Mouse (Mus musculus) limb, embryonic 13.5 days (tissue): Measurements from ENCODE around the gene Spata17. TPM values are rescaled to one million over a fixed set of nuclear protein-coding genes. Genes with fewer than 3 reads are reported as not detected.

ENCODE experiments used
- ATAC-seq: fragments of 200-750 bp; cut with Nextera tagmentation; 2 replicates; pipeline ENCODE4 v1.8.0; 2017; ENCODE audit warnings: low read depth, moderate number of reproducible peaks, moderate TSS enrichment; ENCODE audit not compliant: low FRiP score
- H3K27ac ChIP-seq: fragments of 300-500 bp; sonication (generic); 2 replicates; pipeline ENCODE4 v1.5.1; 2015; ENCODE audit warnings: inconsistent platforms, mild to moderate bottlenecking, moderate library complexity
- H3K27me3 ChIP-seq: fragments of 300-500 bp; sonication (generic); 2 replicates; pipeline ENCODE4 v1.6.1; 2015; ENCODE audit warnings: mild to moderate bottlenecking, inconsistent platforms
- H3K36me3 ChIP-seq: fragments of 300-500 bp; sonication (generic); 2 replicates; pipeline ENCODE4 v1.6.1; 2015; ENCODE audit warnings: inconsistent platforms, mild to moderate bottlenecking, moderate library complexity
- H3K4me1 ChIP-seq: fragments of 300-500 bp; sonication (generic); 2 replicates; pipeline ENCODE4 v1.6.1; 2015; ENCODE audit warnings: inconsistent platforms
- H3K4me2 ChIP-seq: fragments of 300-500 bp; sonication (generic); replicated peaks from 2 replicates; pipeline ENCODE4 v1.6.1; 2015; ENCODE audit warnings: inconsistent platforms, mild to moderate bottlenecking, moderate library complexity
- H3K4me3 ChIP-seq: fragments of 300-500 bp; sonication (generic); 2 replicates; pipeline ENCODE4 v1.5.1; 2015; ENCODE audit warnings: moderate library complexity, mild to moderate bottlenecking, inconsistent platforms
- H3K9ac ChIP-seq: fragments of 300-500 bp; sonication (generic); 2 replicates; pipeline ENCODE4 v1.6.1; 2015; ENCODE audit warnings: mild to moderate bottlenecking, inconsistent platforms
- H3K9me3 ChIP-seq: fragments of 300-500 bp; sonication (generic); 2 replicates; pipeline ENCODE4 v1.6.1; 2016; ENCODE audit warnings: inconsistent platforms
- WGBS: fragments of 180-500 bp; shearing (Covaris S2); methylation state at CpG from one replicate; pipeline ENCODE4 v1.1.7; 2015; 5-methylcytosine and 5-hydroxymethylcytosine counted together
- polyA plus RNA-seq: library from polyadenylated mRNA; unstranded; fragments of >200 nt; fragmentation: Nextera tagmentation; extraction: Ambion mirVana; gene quantifications from 2 replicates; pipeline ENCODE4 v1.2.1, GENCODE M21; 2015

Gene Spata17
- polyA plus RNA-seq, 1 experiment from 2014 or later = 0.52 TPM

GRCm38 (mm10) chr1:187015673-187016072 is 199.6 kb downstream of the Spata17 start:
- no peak overlapping the region for H3K4me2 ChIP-seq
- no peaks in the 10 kb centered on the region for H3K4me1 ChIP-seq
- H3K9ac ChIP-seq = no peak overlapping the region
- 66% methylated on average over 1 of the region's 1 CpGs for WGBS
- no peak for ATAC-seq
- H3K27me3 ChIP-seq = no peaks in the 10 kb centered on the region
- no peak overlapping the region for H3K4me3 ChIP-seq
- H3K27ac ChIP-seq = no peak overlapping the region
- no peaks in the 10 kb centered on the region for H3K36me3 ChIP-seq
- no peaks in the 10 kb centered on the region for H3K9me3 ChIP-seq

GRCm38 (mm10) chr1:187014141-187014540 is 201.1 kb downstream of the Spata17 start:
- H3K36me3 ChIP-seq = no peaks in the 10 kb centered on the region
- H3K27me3 ChIP-seq = no peaks in the 10 kb centered on the region
- no peak overlapping the region for H3K9ac ChIP-seq
- no peak overlapping the region for H3K4me2 ChIP-seq
- no peak overlapping the region for H3K4me3 ChIP-seq
- no peaks in the 10 kb centered on the region for H3K9me3 ChIP-seq
- no peaks in the 10 kb centered on the region for H3K4me1 ChIP-seq
- 89% methylated on average over 2 of the region's 2 CpGs for WGBS
- no peak for ATAC-seq
- H3K27ac ChIP-seq = no peak overlapping the region

- WGBS = 84% methylated on average over 4 of the region's 4 CpGs
These were observed 203.7 kb downstream of the Spata17 start for GRCm38 (mm10) chr1:187011601-187012000.

GRCm38 (mm10) chr1:187010071-187010470 is 205.2 kb downstream of the Spata17 start:
- no peak for ATAC-seq
- WGBS = 74% methylated on average over 11 of the region's 11 CpGs
- no peaks in the 10 kb centered on the region for H3K27me3 ChIP-seq

More at GRCm38 (mm10) chr1:187011601-187012000, 203.7 kb downstream of the Spata17 start:
- Histone ChIP-seq H3K9ac (no peak overlapping the region), H3K4me2 (no peak overlapping the region), H3K4me1 (no peaks in the 10 kb centered on the region), H3K36me3 (no peaks in the 10 kb centered on the region), H3K4me3 (no peak overlapping the region), H3K9me3 (no peaks in the 10 kb centered on the region), H3K27ac (no peak overlapping the region), H3K27me3 (no peaks in the 10 kb centered on the region)
- no peak for ATAC-seq

GRCm38 (mm10) chr1:187008236-187008635 is 207.0 kb downstream of the Spata17 start:
- no peaks in the 10 kb centered on the region for H3K9me3 ChIP-seq
- H3K4me2 ChIP-seq = no peak overlapping the region
- no peaks in the 10 kb centered on the region for H3K27me3 ChIP-seq
- H3K27ac ChIP-seq = no peak overlapping the region
- H3K36me3 ChIP-seq = no peaks in the 10 kb centered on the region
- no peak for ATAC-seq
- WGBS = 92% methylated on average over 7 of the region's 7 CpGs
- no peak overlapping the region for H3K4me3 ChIP-seq
- H3K4me1 ChIP-seq = no peaks in the 10 kb centered on the region
- H3K9ac ChIP-seq = no peak overlapping the region

More at GRCm38 (mm10) chr1:187010071-187010470, 205.2 kb downstream of the Spata17 start:
- Histone ChIP-seq H3K4me1 (no peaks in the 10 kb centered on the region), H3K27ac (no peak overlapping the region), H3K36me3 (no peaks in the 10 kb centered on the region), H3K9ac (no peak overlapping the region), H3K4me2 (no peak overlapping the region), H3K9me3 (no peaks in the 10 kb centered on the region), H3K4me3 (no peak overlapping the region)

GRCm38 (mm10) chr1:187006227-187006925 is 208.9 kb downstream of the Spata17 start:
- Histone ChIP-seq H3K4me1 (no peaks in the 10 kb centered on the region), H3K9me3 (no peaks in the 10 kb centered on the region), H3K27me3 (no peaks in the 10 kb centered on the region), H3K27ac (no peak overlapping the region), H3K36me3 (no peaks in the 10 kb centered on the region), H3K4me2 (no peak overlapping the region), H3K9ac (no peak overlapping the region), H3K4me3 (no peak overlapping the region)
- 88% methylated on average over 14 of the region's 14 CpGs for WGBS
- ATAC-seq = no peak

DNA sequence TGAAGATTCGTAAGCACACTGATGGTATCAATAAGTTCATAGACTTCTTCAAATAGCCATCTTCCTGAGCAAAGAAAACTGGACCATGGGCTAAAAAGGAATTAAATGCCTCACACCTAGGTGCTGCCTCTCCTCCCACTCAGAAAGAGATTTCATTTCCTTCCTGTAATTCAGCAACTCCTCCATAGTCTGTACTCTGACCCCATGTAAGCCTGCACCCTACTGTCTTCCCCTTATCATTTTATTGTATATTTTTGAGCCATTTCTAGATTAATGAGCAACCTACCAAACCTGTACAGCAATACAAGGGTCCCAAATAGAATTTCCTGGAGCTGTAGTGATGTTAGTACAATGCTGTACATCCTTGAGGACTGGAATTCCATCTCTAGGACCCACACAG is 211.0 kb downstream of the Spata17 start:
- H3K9me3 ChIP-seq = no peaks in the 10 kb centered on the region
- no peaks in the 10 kb centered on the region for H3K27me3 ChIP-seq
- H3K27ac ChIP-seq = no peak overlapping the region
- WGBS = 98% methylated on average over 1 of the region's 1 CpGs
- H3K4me2 ChIP-seq = no peak overlapping the region
- H3K9ac ChIP-seq = no peak overlapping the region
- ATAC-seq = no peak
- no peaks in the 10 kb centered on the region for H3K36me3 ChIP-seq
- H3K4me3 ChIP-seq = no peak overlapping the region
- no peaks in the 10 kb centered on the region for H3K4me1 ChIP-seq

GRCm38 (mm10) chr1:187003441-187003861 is 211.8 kb downstream of the Spata17 start:
- Histone ChIP-seq H3K27ac (no peak overlapping the region), H3K27me3 (no peaks in the 10 kb centered on the region), H3K4me3 (no peak overlapping the region), H3K4me2 (no peak overlapping the region), H3K36me3 (no peaks in the 10 kb centered on the region), H3K9ac (no peak overlapping the region), H3K4me1 (no peaks in the 10 kb centered on the region), H3K9me3 (no peaks in the 10 kb centered on the region)
- ATAC-seq = no peak
- 43% methylated on average over 7 of the region's 7 CpGs for WGBS

- ATAC-seq = no peak
- Histone ChIP-seq H3K4me1 (no peaks in the 10 kb centered on the region), H3K4me2 (no peak overlapping the region), H3K27ac (no peak overlapping the region), H3K9me3 (no peaks in the 10 kb centered on the region), H3K27me3 (no peaks in the 10 kb centered on the region), H3K36me3 (no peaks in the 10 kb centered on the region), H3K9ac (no peak overlapping the region), H3K4me3 (no peak overlapping the region)
- WGBS = 84% methylated on average over 21 of the region's 21 CpGs
These were observed 217.5 kb downstream of the Spata17 start for GRCm38 (mm10) chr1:186997596-186998304.

Other genes with a start within 250 kb of the Spata17 start
- 0.09 and 0.11 TPM in 2 replicates for gene D1Pas1, start 248.0 kb downstream of the Spata17 start, polyA plus RNA-seq
- gene Gpatch2, start within 50 bp of the Spata17 start, polyA plus RNA-seq = 21.9 and 24.3 TPM in 2 replicates